27 mouse cellular contexts compared by ENCODE assay signal in the genomic region with DNA sequence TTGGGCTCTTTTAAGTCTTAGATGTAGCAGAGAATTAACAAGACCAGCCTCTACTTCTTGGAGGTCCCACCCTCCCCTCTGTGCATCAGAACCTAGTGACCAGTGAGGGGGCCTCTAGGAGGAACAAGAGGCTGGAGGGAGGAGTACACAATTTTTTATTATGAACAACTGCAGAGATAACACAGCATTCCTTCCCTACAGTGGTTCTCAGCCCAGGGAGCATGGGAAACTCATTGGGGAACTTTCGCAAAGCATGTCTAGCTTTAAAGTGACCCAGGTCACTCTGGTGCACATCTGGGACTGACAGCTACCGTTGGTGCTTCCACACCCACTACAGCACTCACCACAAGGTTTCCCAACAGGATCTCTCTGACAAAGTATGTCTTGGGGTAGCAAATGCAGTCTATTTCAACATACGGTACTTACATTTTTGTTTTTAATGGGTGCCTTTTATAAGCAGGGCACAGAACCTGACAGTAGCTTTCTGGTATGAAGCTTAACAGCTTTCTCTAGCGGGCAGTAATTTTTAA. TPM values are rescaled to one million over a fixed set of nuclear protein-coding genes. Genes with fewer than 3 reads are reported as not detected.
DNase-seq lines count a peak whose midpoint lies in the region; ATAC-seq and TF ChIP-seq lines count a peak whose summit lies in the region.
"Had no signal": no experiment of that assay in that cellular context is flagged by ENCODE, and none has a peak within 500 bp of the region (broad histone marks: within the 10 kb centered on the region; RNA-seq: fewer than 3 reads in every experiment).

No protein-coding gene starts in this region.

- H3K36me3 ChIP-seq in kidney, embryonic 15.5 days, result peaks cover 9% of the 10 kb centered on the region
- no peaks in the 10 kb centered on the region for H3K36me3 ChIP-seq in liver, embryonic 15.5 days (replicated peaks)
- H3K36me3 ChIP-seq: stomach, embryonic 15.5 days had no signal

- H3K9me3 ChIP-seq in kidney, embryonic 15.5 days (replicated peaks), result no peaks in the 10 kb centered on the region
- peaks cover 2% of the 10 kb centered on the region; the same call in 1 of the 2 replicates for H3K9me3 ChIP-seq in liver, embryonic 15.5 days (replicated peaks)
- H3K9me3 ChIP-seq: embryonic facial prominence, embryonic 10.5 days; forebrain, embryonic 13.5 days; heart, embryonic 10.5 days; hindbrain, embryonic 15.5 days; limb, embryonic 12.5 days; megakaryocyte, embryonic 14.5 days; neural tube, embryonic 15.5 days; stomach, embryonic 15.5 days had no signal

- no peak overlapping the region for H3K4me2 ChIP-seq in kidney, embryonic 15.5 days
- H3K4me2 ChIP-seq in liver, embryonic 15.5 days, result no peak overlapping the region
- H3K4me2 ChIP-seq: forebrain, embryonic 13.5 days; hindbrain, embryonic 15.5 days; limb, embryonic 12.5 days; lung, embryonic 14.5 days; neural tube, embryonic 15.5 days; stomach, embryonic 15.5 days had no signal

- TF ChIP-seq CTCF in bone marrow, adult 2 months (IDR thresholded peaks at IDR 0.05; ENCODE audit: control insufficient read depth, insufficient read depth, low read length), result no peak

- no peak for TF ChIP-seq POLR2A in bone marrow, adult 2 months (IDR thresholded peaks at IDR 0.05; ENCODE audit: borderline replicate concordance, control insufficient read depth, low read depth, low read length)

- DNase-seq in kidney, adult 11 months, result no peak
- peak; percentile 57 for DNase-seq in 416B (ENCODE audit: low read depth)
- DNase-seq in MN1 (ENCODE audit: low spot score), result no peak
- no peak for DNase-seq in frontal cortex, postnatal 10 days (ENCODE audit: low spot score in 2 of 2)
- DNase-seq in layer of hippocampus, postnatal 10 days (ENCODE audit: low spot score in 2 of 2), result no peak
- DNase-seq: adrenal gland, postnatal 36 days; cerebellum, adult 2 months; gastrocnemius, postnatal 14 days; heart, postnatal 10 days; kidney, adult 18-20 months; kidney, postnatal 4 days; layer of hippocampus, adult 9-11 months; lung, embryonic 14.5 days; thymus, adult 18-20 months; thymus, postnatal 4 days had no signal

- no peak for ATAC-seq in kidney, embryonic 15.5 days (replicated peaks; ENCODE audit: low FRiP score)
- no peak for ATAC-seq in liver, embryonic 15.5 days (ENCODE audit: insufficient read depth)
- ATAC-seq: forebrain, embryonic 13.5 days; midbrain, embryonic 16.5 days had no signal

- peak overlapping the region; percentile 7; the same call in 1 of the 2 replicates for H3K27ac ChIP-seq in kidney, embryonic 15.5 days
- H3K27ac ChIP-seq in bone marrow, adult 2 months (ENCODE audit: control insufficient read depth, insufficient read depth, low read depth, low read length, poor library complexity), result peak overlapping the region; percentile 83; the same call in 1 of the 2 replicates
- peak overlapping the region; percentile 60 for H3K27ac ChIP-seq in liver, embryonic 15.5 days (replicated peaks)
- H3K27ac ChIP-seq: embryonic facial prominence, embryonic 10.5 days; forebrain, embryonic 13.5 days; heart, embryonic 10.5 days; hindbrain, embryonic 15.5 days; limb, embryonic 12.5 days; neural tube, embryonic 15.5 days; stomach, embryonic 15.5 days had no signal

- no peaks in the 10 kb centered on the region for H3K4me1 ChIP-seq in kidney, embryonic 15.5 days
- H3K4me1 ChIP-seq in bone marrow, adult 2 months (ENCODE audit: control insufficient read depth, insufficient read depth, low read length), result peaks cover 7% of the 10 kb centered on the region; the same call in 1 of the 2 replicates
- H3K4me1 ChIP-seq in liver, embryonic 15.5 days (replicated peaks), result peaks cover 51% of the 10 kb centered on the region
- H3K4me1 ChIP-seq: forebrain, embryonic 13.5 days; hindbrain, embryonic 15.5 days; limb, embryonic 12.5 days; neural tube, embryonic 15.5 days; stomach, embryonic 15.5 days had no signal

- no peak overlapping the region for H3K4me3 ChIP-seq in kidney, embryonic 15.5 days (replicated peaks)
- no peak overlapping the region for H3K4me3 ChIP-seq in bone marrow, adult 2 months (replicated peaks; ENCODE audit: control insufficient read depth, low read depth, low read length)
- H3K4me3 ChIP-seq in liver, embryonic 15.5 days (replicated peaks), result no peak overlapping the region
- H3K4me3 ChIP-seq: embryonic facial prominence, embryonic 10.5 days; forebrain, embryonic 13.5 days; heart, embryonic 10.5 days; hindbrain, embryonic 15.5 days; limb, embryonic 12.5 days; megakaryocyte, embryonic 14.5 days; neural tube, embryonic 15.5 days; stomach, embryonic 15.5 days had no signal

- H3K27me3 ChIP-seq in kidney, embryonic 15.5 days, result no peaks in the 10 kb centered on the region
- no peaks in the 10 kb centered on the region for H3K27me3 ChIP-seq in liver, embryonic 15.5 days
- H3K27me3 ChIP-seq: forebrain, embryonic 13.5 days; hindbrain, embryonic 15.5 days; limb, embryonic 12.5 days; megakaryocyte, embryonic 14.5 days; neural tube, embryonic 15.5 days; stomach, embryonic 15.5 days had no signal

- no peak overlapping the region for H3K9ac ChIP-seq in kidney, embryonic 15.5 days
- no peak overlapping the region for H3K9ac ChIP-seq in liver, embryonic 15.5 days
- H3K9ac ChIP-seq: forebrain, embryonic 13.5 days; hindbrain, embryonic 15.5 days; limb, embryonic 12.5 days; lung, embryonic 14.5 days; neural tube, embryonic 15.5 days; stomach, embryonic 15.5 days had no signal

- WGBS in kidney, embryonic 15.5 days, result 84% methylated on average over 4 of the region's 4 CpGs
- WGBS in bone marrow, adult 2 months, result 45% methylated on average over 4 of the region's 4 CpGs
- WGBS in liver, embryonic 15.5 days (ENCODE audit: insufficient replicate concordance), result 69% methylated on average over 4 of the region's 4 CpGs

RNA-seq across cellular contexts. Expression of gene Zfp36l2, which starts 47.7 kb away (rescaled TPM):
- 13.7 and 14.7 TPM in 2 replicates for polyA plus RNA-seq in kidney, embryonic 15.5 days (2015; fragmentation: Nextera tagmentation; extraction: Ambion mirVana)
- 45.8 and 74.0 TPM in 2 replicates for polyA plus RNA-seq in bone marrow, adult 2 months (2011; ENCODE audit: insufficient read depth, insufficient read length, low replicate concordance, missing spikeins)
- polyA plus RNA-seq in liver, embryonic 15.5 days (2015; fragmentation: Nextera tagmentation; extraction: Ambion mirVana), result 6.8 and 7.4 TPM in 2 replicates
- total RNA-seq in layer of hippocampus, postnatal 10 days (2021), result 10 to 100 TPM; 24.4 to 25.4 TPM

Comparison
In these comparisons a context has a peak if more than half of its experiments do, and no peak if none do; other contexts are left out.
1. H3K27ac ChIP-seq: peak in every context shown above with its lines; median percentile 83 in bone marrow, adult 2 months; 60 in liver, embryonic 15.5 days; 7 in kidney, embryonic 15.5 days.